Mouse (Mus musculus): ENCODE measurements around the gene Cby3. TPM values are rescaled to one million over a fixed set of nuclear protein-coding genes. Genes with fewer than 3 reads are reported as not detected.

Gene Cby3
- polyA plus RNA-seq, 1 experiment from 2014 or later = 1.1 TPM

DNA sequence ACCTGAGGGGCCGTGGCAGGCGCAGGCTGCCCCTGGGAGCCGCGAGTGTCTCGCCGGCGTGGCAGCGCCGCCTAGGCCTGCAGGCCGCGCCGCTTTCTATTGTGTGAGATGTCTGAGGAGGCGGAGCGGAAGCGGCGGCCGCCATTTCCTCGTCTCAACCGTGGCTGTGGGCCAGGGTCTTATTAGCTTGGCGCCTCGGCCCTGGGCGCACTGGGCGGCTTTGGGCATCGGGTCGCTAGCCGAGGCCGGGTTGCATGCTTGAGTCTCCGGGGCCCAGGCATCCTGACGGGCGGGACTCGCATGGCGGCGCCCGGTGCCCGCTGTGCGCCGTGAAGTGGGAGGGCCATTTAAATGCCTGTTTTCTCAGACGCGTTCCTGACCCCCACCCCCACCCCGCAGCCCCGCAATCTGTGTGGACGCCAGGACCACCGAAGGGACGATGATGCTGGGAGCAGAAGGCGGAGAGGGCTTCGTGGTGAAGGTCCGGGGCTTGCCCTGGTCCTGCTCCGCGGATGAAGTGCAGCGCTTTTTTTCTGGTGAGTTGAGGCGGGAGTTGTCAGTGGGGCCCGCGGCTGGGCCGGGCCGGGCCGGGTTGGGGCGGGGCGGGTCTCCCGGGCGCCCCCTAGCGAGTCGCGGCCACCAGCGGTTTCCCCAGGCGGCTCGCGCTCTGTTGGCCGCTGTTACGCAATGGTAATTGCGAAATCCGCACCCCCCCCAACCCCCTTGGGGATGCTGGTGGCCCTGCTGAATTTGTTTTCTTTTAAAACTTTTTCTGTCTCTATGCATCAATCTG lies 23.8 kb downstream of the Cby3 start:
- peak overlapping the region; percentile 98 for H3K4me3 ChIP-seq
- H3K4me2 ChIP-seq = peak overlapping the region; percentile 90
- H3K27me3 ChIP-seq = no peaks in the 10 kb centered on the region
- peaks cover 34% of the 10 kb centered on the region for H3K4me1 ChIP-seq (replicated peaks)
- H3K9ac ChIP-seq = peak overlapping the region; percentile 100
- H3K27ac ChIP-seq (replicated peaks) = peak overlapping the region; percentile 99
- H3K9me3 ChIP-seq = no peaks in the 10 kb centered on the region
- peaks cover 18% of the 10 kb centered on the region for H3K36me3 ChIP-seq
- WGBS = under 1% methylated on average over 61 of the region's 71 CpGs
- peak; percentile 79 for ATAC-seq (ENCODE audit: low FRiP score, low read depth)

GRCm38 (mm10) chr11:50379023-50379752 lies 24.9 kb downstream of the Cby3 start:
- peaks cover 34% of the 10 kb centered on the region for H3K4me1 ChIP-seq (replicated peaks)
- H3K27ac ChIP-seq (replicated peaks) = no peak overlapping the region
- H3K4me2 ChIP-seq = peak overlapping the region; percentile 90
- H3K9ac ChIP-seq = peak overlapping the region; percentile 100
- no peaks in the 10 kb centered on the region for H3K9me3 ChIP-seq
- H3K27me3 ChIP-seq = no peaks in the 10 kb centered on the region
- no peak for ATAC-seq (ENCODE audit: low FRiP score, low read depth)
- peak overlapping the region; percentile 98 for H3K4me3 ChIP-seq
- 64% methylated on average over 12 of the region's 12 CpGs for WGBS
- peaks cover 24% of the 10 kb centered on the region for H3K36me3 ChIP-seq

- H3K4me2 ChIP-seq = peak overlapping the region; percentile 56
- H3K27ac ChIP-seq (replicated peaks) = no peak overlapping the region
- H3K9me3 ChIP-seq = no peaks in the 10 kb centered on the region
- WGBS = 13% methylated on average over 4 of the region's 4 CpGs
- ATAC-seq (ENCODE audit: low FRiP score, low read depth) = no peak
- peaks cover 37% of the 10 kb centered on the region for H3K36me3 ChIP-seq
- peaks cover 30% of the 10 kb centered on the region for H3K4me1 ChIP-seq (replicated peaks)
- no peaks in the 10 kb centered on the region for H3K27me3 ChIP-seq
- no peak overlapping the region for H3K9ac ChIP-seq
- H3K4me3 ChIP-seq = peak overlapping the region; percentile 30
Observed at GRCm38 (mm10) chr11:50381311-50381710, 27.0 kb downstream of the Cby3 start.

DNA sequence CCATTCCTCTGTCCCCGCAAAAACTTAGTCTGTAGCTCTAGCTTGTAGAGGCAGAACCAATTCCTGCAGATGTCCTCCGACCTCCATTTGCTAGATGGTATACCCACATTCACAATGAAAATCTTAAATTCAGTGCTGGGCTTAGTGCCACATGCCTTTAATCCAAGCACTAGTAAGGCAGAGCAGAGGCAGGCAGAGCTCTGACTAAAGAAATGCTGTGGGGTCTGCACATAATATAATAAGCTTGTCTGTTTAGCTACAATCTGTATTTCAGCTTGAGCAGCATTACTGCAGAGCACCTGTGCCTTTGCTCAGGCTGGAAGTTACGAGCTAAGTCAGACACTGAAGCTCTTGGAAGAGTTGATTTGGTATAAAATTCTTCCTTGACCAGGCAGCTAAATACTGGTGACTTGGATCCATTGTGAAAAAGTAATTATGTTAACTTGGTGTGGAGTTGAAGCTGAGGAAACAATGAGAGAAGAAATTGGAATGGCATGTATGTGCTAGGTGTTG lies 33.0 kb downstream of the Cby3 start:
- Histone ChIP-seq H3K27me3 (no peaks in the 10 kb centered on the region), H3K4me3 (no peak overlapping the region), H3K4me2 (no peak overlapping the region), H3K27ac (replicated peaks) (no peak overlapping the region), H3K36me3 (peaks cover 76% of the 10 kb centered on the region), H3K4me1 (replicated peaks) (no peaks in the 10 kb centered on the region), H3K9ac (no peak overlapping the region), H3K9me3 (no peaks in the 10 kb centered on the region)
- ATAC-seq (ENCODE audit: low FRiP score, low read depth) = no peak
- WGBS = 74% methylated on average over 3 of the region's 3 CpGs

DNA sequence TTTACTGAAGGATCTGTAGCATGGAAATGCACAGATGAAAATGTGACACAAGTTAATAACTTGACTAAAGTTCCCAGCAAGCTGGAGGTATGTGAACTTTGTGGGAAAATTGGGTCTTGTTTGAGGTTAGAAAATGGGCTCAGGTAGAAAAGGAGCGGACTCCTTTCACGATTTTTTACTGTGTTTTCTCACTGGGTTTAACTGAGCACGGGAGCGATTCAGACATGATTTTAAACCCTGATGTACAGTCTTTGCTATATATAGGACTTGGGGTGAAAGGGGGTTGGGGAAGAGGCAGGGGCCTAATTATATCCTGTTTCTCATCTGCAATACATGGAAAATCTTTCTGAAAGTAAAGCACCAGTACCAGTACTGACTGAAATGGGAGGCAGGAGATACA lies 33.4 kb downstream of the Cby3 start:
- Histone ChIP-seq H3K4me3 (no peak overlapping the region), H3K27me3 (no peaks in the 10 kb centered on the region), H3K36me3 (peaks cover 76% of the 10 kb centered on the region), H3K9ac (no peak overlapping the region), H3K4me2 (no peak overlapping the region), H3K4me1 (replicated peaks) (no peaks in the 10 kb centered on the region), H3K27ac (replicated peaks) (no peak overlapping the region), H3K9me3 (no peaks in the 10 kb centered on the region)
- ATAC-seq (ENCODE audit: low FRiP score, low read depth) = no peak
- 88% methylated on average over 4 of the region's 4 CpGs for WGBS

DNA sequence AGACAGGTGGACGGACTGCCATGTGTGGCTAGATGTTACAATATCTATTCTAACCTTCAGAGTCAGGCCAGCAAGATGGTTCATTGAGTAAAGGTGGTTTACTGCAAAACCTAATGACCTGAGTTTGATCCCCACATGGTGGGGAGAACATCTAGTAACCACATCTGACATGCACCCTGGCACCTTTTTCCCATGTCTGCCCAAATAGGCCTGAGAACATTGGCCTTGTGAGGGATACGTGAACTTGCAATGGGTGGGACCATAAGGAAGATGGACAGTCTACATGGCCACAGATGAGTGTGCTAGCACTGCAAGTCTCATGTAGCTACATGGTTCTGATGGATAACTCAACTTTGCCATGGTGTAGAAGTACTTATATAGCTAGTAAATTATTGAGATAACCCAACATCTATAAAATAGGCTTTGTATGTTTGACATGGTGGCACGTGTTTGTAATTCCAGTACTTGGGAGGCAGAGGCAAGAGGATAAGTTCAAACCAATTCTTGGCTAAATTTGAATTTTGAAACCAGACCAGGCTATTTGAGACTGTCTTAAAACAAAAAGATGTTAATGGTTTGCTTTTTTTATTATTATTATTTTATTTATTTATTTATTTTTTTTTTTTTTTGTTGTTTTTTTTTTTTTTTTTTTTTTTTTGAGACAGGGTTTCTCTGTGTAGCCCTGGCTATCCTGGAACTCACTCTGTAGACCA lies 34.1 kb downstream of the Cby3 start:
- Histone ChIP-seq H3K4me1 (replicated peaks) (no peaks in the 10 kb centered on the region), H3K9me3 (no peaks in the 10 kb centered on the region), H3K27ac (replicated peaks) (no peak overlapping the region), H3K4me2 (no peak overlapping the region), H3K9ac (no peak overlapping the region), H3K27me3 (no peaks in the 10 kb centered on the region), H3K36me3 (peaks cover 76% of the 10 kb centered on the region), H3K4me3 (no peak overlapping the region)
- ATAC-seq (ENCODE audit: low FRiP score, low read depth) = no peak
- WGBS = 95% methylated on average over 3 of the region's 3 CpGs

DNA sequence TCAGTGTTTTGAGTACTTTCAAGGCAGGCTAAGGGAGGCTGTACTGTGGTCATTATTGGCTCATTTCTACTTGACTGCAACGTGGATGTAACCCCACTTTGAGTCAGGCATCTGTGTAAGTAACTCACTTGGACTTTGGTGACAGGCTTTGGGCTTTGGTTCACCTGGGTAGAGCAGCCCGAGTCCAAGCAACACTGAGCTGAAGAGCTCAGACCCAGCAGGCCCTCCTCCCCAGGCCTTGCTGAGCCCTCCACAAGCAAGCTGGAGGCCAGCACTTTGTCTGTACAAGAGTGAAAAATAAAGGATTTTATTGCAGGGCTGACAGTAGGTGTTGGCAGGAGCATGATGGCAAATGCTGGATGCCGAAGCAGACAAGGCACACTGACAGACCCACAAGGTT lies 34.7 kb downstream of the Cby3 start:
- no peak overlapping the region for H3K27ac ChIP-seq (replicated peaks)
- peaks cover 78% of the 10 kb centered on the region for H3K36me3 ChIP-seq
- H3K4me1 ChIP-seq (replicated peaks) = no peaks in the 10 kb centered on the region

DNA sequence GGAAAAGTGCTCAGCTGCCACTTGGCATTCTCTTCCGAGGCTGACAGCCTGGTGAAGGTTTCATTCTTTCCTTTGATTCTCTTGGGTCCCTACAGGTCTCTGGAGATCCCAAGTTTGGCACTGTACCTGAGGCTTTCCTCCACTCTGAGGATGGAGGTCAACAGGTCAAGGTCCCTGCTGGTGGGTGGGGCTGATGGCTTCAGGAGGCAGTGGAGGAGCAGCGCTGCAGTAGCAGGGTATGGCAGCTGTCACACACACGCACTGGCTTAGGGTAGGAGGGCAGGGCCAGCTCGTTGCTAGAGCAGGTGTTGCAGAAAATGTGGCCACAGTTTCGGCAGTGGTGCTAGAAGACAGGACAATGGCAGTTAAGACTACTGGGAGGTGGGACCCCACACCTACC lies 35.4 kb downstream of the Cby3 start:
- H3K36me3 ChIP-seq = peaks cover 81% of the 10 kb centered on the region
- 71% methylated on average over 5 of the region's 5 CpGs for WGBS
- H3K9ac ChIP-seq = no peak overlapping the region
- no peaks in the 10 kb centered on the region for H3K9me3 ChIP-seq
- no peaks in the 10 kb centered on the region for H3K4me1 ChIP-seq (replicated peaks)
- peak; percentile 32; the same call in 1 of the 2 replicates for ATAC-seq (ENCODE audit: low FRiP score, low read depth)
- H3K4me3 ChIP-seq = no peak overlapping the region
- no peak overlapping the region for H3K4me2 ChIP-seq
- no peaks in the 10 kb centered on the region for H3K27me3 ChIP-seq
- no peak overlapping the region for H3K27ac ChIP-seq (replicated peaks)

More for the DNA sequence above, 34.7 kb downstream of the Cby3 start:
- Histone ChIP-seq H3K27me3 (no peaks in the 10 kb centered on the region), H3K9me3 (no peaks in the 10 kb centered on the region), H3K9ac (no peak overlapping the region), H3K4me3 (no peak overlapping the region), H3K4me2 (no peak overlapping the region)
- no peak for ATAC-seq (ENCODE audit: low FRiP score, low read depth)
- 80% methylated on average over 3 of the region's 3 CpGs for WGBS

DNA sequence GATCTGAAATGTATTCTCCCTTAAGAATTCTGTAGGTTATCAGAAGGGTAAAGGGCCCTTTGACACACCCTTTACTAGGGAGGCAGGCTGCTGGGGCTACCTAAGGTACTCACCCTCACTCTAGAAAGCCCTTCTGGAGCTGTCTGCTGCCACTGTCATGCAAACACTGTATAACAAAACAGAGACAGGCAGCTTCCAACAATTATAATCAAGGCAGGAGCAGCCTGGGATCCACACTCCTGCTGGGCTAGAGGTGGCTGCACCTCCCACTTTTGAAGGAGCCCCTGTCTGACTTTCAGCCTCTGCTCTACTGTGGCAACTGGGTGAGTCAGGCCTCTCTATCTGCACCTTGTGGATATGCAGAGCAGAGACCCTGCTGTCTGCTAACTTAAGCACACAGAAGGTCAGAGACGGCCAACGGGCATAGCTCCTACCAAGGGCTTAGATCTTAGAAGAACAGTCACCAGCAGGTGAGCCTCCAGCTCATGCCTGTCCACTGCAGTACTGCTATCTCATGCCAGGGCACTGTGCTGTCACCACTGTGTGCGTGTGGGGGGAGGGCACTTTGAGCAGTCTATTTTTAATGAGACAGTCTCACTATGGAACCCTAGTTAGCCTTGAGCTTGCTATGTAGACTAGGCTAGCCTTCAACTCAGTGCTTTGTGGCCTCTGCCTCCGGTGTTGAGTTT lies 37.2 kb downstream of the Cby3 start:
- H3K9me3 ChIP-seq = no peaks in the 10 kb centered on the region
- no peak overlapping the region for H3K4me2 ChIP-seq
- WGBS = 89% methylated on average over 4 of the region's 4 CpGs
- no peaks in the 10 kb centered on the region for H3K4me1 ChIP-seq (replicated peaks)
- H3K27me3 ChIP-seq = no peaks in the 10 kb centered on the region
- H3K9ac ChIP-seq = no peak overlapping the region
- ATAC-seq (ENCODE audit: low FRiP score, low read depth) = no peak
- no peak overlapping the region for H3K27ac ChIP-seq (replicated peaks)
- no peak overlapping the region for H3K4me3 ChIP-seq
- H3K36me3 ChIP-seq = peaks cover 74% of the 10 kb centered on the region

- Histone ChIP-seq H3K4me1 (replicated peaks) (no peaks in the 10 kb centered on the region), H3K4me2 (no peak overlapping the region), H3K9ac (no peak overlapping the region), H3K9me3 (no peaks in the 10 kb centered on the region), H3K4me3 (no peak overlapping the region), H3K36me3 (peaks cover 74% of the 10 kb centered on the region), H3K27me3 (no peaks in the 10 kb centered on the region), H3K27ac (replicated peaks) (no peak overlapping the region)
- no peak for ATAC-seq (ENCODE audit: low FRiP score, low read depth)
- 86% methylated on average over 6 of the region's 6 CpGs for whole genome bisulfite sequencing
Observed at GRCm38 (mm10) chr11:50393306-50393705, 39.0 kb downstream of the Cby3 start.

DNA sequence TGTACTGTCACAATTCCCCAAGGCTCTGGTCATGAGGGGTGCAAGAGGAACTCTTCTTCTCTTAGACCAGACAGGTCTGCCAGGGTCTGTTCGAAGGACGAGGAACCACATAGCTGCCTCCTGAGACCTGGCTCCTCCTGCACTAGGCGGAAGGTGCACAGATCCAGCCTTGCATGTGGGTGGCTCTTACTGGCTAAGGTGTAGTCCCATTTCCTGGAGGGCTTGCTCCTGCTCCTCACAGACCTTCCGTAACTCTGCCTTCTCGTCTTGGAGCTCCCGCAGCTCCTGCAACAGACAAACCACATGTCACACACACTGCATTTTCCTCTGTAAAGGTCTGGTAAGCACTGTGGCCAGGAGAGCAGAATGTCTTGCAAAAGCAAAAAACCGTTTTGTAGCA lies 40.5 kb downstream of the Cby3 start:
- WGBS = 94% methylated on average over 7 of the region's 7 CpGs

More for the DNA sequence above, 40.5 kb downstream of the Cby3 start:
- no peak for ATAC-seq (ENCODE audit: low FRiP score, low read depth)
- Histone ChIP-seq H3K4me2 (no peak overlapping the region), H3K4me1 (replicated peaks) (no peaks in the 10 kb centered on the region), H3K4me3 (no peak overlapping the region), H3K27ac (replicated peaks) (no peak overlapping the region), H3K36me3 (peaks cover 75% of the 10 kb centered on the region), H3K9me3 (no peaks in the 10 kb centered on the region), H3K9ac (no peak overlapping the region), H3K27me3 (no peaks in the 10 kb centered on the region)

Measured in hindbrain, embryonic 15.5 days (tissue).